In genomic region chr3:121663470-121663847, GRCm38 (mm10) we compare ENCODE assay signal across 37 mouse cellular contexts. TPM values are rescaled to one million over a fixed set of nuclear protein-coding genes. Genes with fewer than 3 reads are reported as not detected.
DNase-seq lines count a peak whose midpoint lies in the region; ATAC-seq and TF ChIP-seq lines count a peak whose summit lies in the region.
"Had no signal": no experiment of that assay in that cellular context is flagged by ENCODE, and none has a peak within 500 bp of the region (broad histone marks: within the 10 kb centered on the region; RNA-seq: fewer than 3 reads in every experiment).

No protein-coding gene starts in this region.

- TF ChIP-seq EP300 in heart, adult 2 months (IDR thresholded peaks at IDR 0.05; ENCODE audit: insufficient read depth, low read depth, low read length) = no peak

- no peaks in the 10 kb centered on the region for H3K27me3 ChIP-seq in heart, embryonic 12.5 days (replicated peaks)
- no peaks in the 10 kb centered on the region for H3K27me3 ChIP-seq in heart, adult 2 months (ENCODE audit: control insufficient read depth, insufficient read depth, low read length)
- H3K27me3 ChIP-seq in kidney, embryonic 15.5 days = no peaks in the 10 kb centered on the region
- H3K27me3 ChIP-seq: embryonic facial prominence, embryonic 15.5 days; forebrain, embryonic 15.5 days; hindbrain, embryonic 15.5 days; limb, embryonic 12.5 days; liver, embryonic 15.5 days; stomach, embryonic 15.5 days had no signal

- 83% methylated on average over 9 of the region's 9 CpGs for WGBS in heart, embryonic 12.5 days
- WGBS in heart, adult 2 months = 50% methylated on average over 9 of the region's 9 CpGs
- WGBS in kidney, embryonic 15.5 days = 80% methylated on average over 9 of the region's 9 CpGs

- TF ChIP-seq POLR2A in heart, adult 2 months (IDR thresholded peaks at IDR 0.05; ENCODE audit: insufficient read depth, low read depth, low read length) = no peak

- no peaks in the 10 kb centered on the region for H3K36me3 ChIP-seq in heart, embryonic 12.5 days
- peaks cover 2% of the 10 kb centered on the region; the same call in 1 of the 2 replicates for H3K36me3 ChIP-seq in heart, adult 2 months (ENCODE audit: control insufficient read depth, insufficient read depth, low read length)
- H3K36me3 ChIP-seq in kidney, embryonic 15.5 days = no peaks in the 10 kb centered on the region
- H3K36me3 ChIP-seq: embryonic facial prominence, embryonic 10.5 days; embryonic facial prominence, embryonic 15.5 days; forebrain, embryonic 15.5 days; hindbrain, embryonic 10.5 days; hindbrain, embryonic 15.5 days; limb, embryonic 12.5 days; liver, embryonic 15.5 days; stomach, embryonic 15.5 days had no signal

- TF ChIP-seq CTCF in heart, adult 2 months (IDR thresholded peaks at IDR 0.05) = no peak

- no peak overlapping the region for H3K4me3 ChIP-seq in heart, embryonic 12.5 days
- H3K4me3 ChIP-seq in heart, adult 2 months = no peak overlapping the region
- no peak overlapping the region for H3K4me3 ChIP-seq in kidney, embryonic 15.5 days (replicated peaks)
- H3K4me3 ChIP-seq: embryonic facial prominence, embryonic 10.5 days; embryonic facial prominence, embryonic 15.5 days; forebrain, embryonic 15.5 days; gastrocnemius, adult 2 months; hindbrain, embryonic 10.5 days; hindbrain, embryonic 15.5 days; left cerebral cortex, adult 2 months; limb, embryonic 12.5 days; liver, embryonic 15.5 days; stomach, embryonic 15.5 days had no signal

- no peak for ATAC-seq in heart, embryonic 12.5 days (ENCODE audit: insufficient number of reproducible peaks, low FRiP score)
- ATAC-seq in kidney, embryonic 15.5 days (replicated peaks; ENCODE audit: low FRiP score) = 0 out of 2 replicates have a peak, but pooled peaks have one; percentile 58
- ATAC-seq: forebrain, embryonic 15.5 days; inflammation-experienced regulatory T-cells, adult 6 months; midbrain, embryonic 16.5 days had no signal

- no peak for DNase-seq in heart, adult 2 months
- DNase-seq in kidney, postnatal 4 days = no peak
- DNase-seq in urinary bladder, postnatal 36 days (ENCODE audit: low spot score in 2 of 2) = peak; percentile 43 to 46
- DNase-seq in urinary bladder, adult 2 months (ENCODE audit: low spot score) = no peak
- no peak for DNase-seq in layer of hippocampus, adult 9-11 months
- DNase-seq: adrenal gland, adult 8-10 months; B cell, adult 2 months; cerebellum, adult 8-10 months; cerebellum, postnatal 25 days; gastrocnemius, adult 2 months; kidney, adult 11 months; lung, postnatal 36 days; right cerebral cortex, postnatal 25 days had no signal

- peaks cover 24% of the 10 kb centered on the region for H3K4me1 ChIP-seq in heart, embryonic 12.5 days (replicated peaks)
- H3K4me1 ChIP-seq in heart, adult 2 months (ENCODE audit: control insufficient read depth, insufficient read depth, low read length) = peaks cover 10% of the 10 kb centered on the region
- peaks cover 19% of the 10 kb centered on the region for H3K4me1 ChIP-seq in kidney, embryonic 15.5 days
- H3K4me1 ChIP-seq: hindbrain, embryonic 10.5 days; hindbrain, embryonic 15.5 days; liver, embryonic 15.5 days had no signal

- H3K9ac ChIP-seq in heart, embryonic 12.5 days = no peak overlapping the region
- H3K9ac ChIP-seq in heart, adult 2 months (ENCODE audit: low read depth, low read length) = no peak overlapping the region
- no peak overlapping the region for H3K9ac ChIP-seq in kidney, embryonic 15.5 days
- H3K9ac ChIP-seq: embryonic facial prominence, embryonic 15.5 days; forebrain, embryonic 15.5 days; hindbrain, embryonic 15.5 days; limb, embryonic 12.5 days; liver, embryonic 15.5 days; stomach, embryonic 15.5 days had no signal

- H3K4me2 ChIP-seq in heart, embryonic 12.5 days = no peak overlapping the region
- H3K4me2 ChIP-seq in kidney, embryonic 15.5 days = no peak overlapping the region
- H3K4me2 ChIP-seq: embryonic facial prominence, embryonic 15.5 days; forebrain, embryonic 15.5 days; hindbrain, embryonic 15.5 days; limb, embryonic 12.5 days; liver, embryonic 15.5 days; midbrain, embryonic 11.5 days; stomach, embryonic 15.5 days had no signal

- intact Hi-C loops in heart, adult 2 months (cut with DNase I) = no loop called here

- H3K9me3 ChIP-seq in heart, embryonic 12.5 days (replicated peaks) = no peaks in the 10 kb centered on the region
- no peaks in the 10 kb centered on the region for H3K9me3 ChIP-seq in kidney, embryonic 15.5 days (replicated peaks)
- H3K9me3 ChIP-seq: embryonic facial prominence, embryonic 10.5 days; embryonic facial prominence, embryonic 15.5 days; forebrain, embryonic 15.5 days; hindbrain, embryonic 10.5 days; hindbrain, embryonic 15.5 days; limb, embryonic 12.5 days; liver, embryonic 15.5 days; stomach, embryonic 15.5 days had no signal

- H3K79me2 ChIP-seq in heart, adult 2 months (replicated peaks; ENCODE audit: control insufficient read depth, insufficient read depth, low read length) = no peaks in the 10 kb centered on the region

- peak overlapping the region; percentile 15; the same call in 1 of the 2 replicates for H3K27ac ChIP-seq in heart, embryonic 12.5 days (ENCODE audit: poor library complexity, severe bottlenecking)
- H3K27ac ChIP-seq in heart, adult 2 months = no peak overlapping the region
- H3K27ac ChIP-seq in kidney, embryonic 15.5 days = no peak overlapping the region
- H3K27ac ChIP-seq: embryonic facial prominence, embryonic 10.5 days; embryonic facial prominence, embryonic 15.5 days; forebrain, embryonic 15.5 days; gastrocnemius, adult 2 months; hindbrain, embryonic 10.5 days; hindbrain, embryonic 15.5 days; left cerebral cortex, adult 2 months; limb, embryonic 12.5 days; liver, embryonic 15.5 days had no signal

RNA-seq across cellular contexts. Expression of gene 4930432M17Rik, which starts 7.1 kb away (rescaled TPM):
- polyA plus RNA-seq in heart, embryonic 12.5 days (2016; fragmentation: Nextera tagmentation; extraction: Ambion mirVana) = not detected in 2 replicates
- total RNA-seq in heart, adult 2 months (2021) = not detected
- not detected in 2 replicates for polyA plus RNA-seq in heart, adult 2 months (2012; rRNA removed)
- not detected in 2 replicates for polyA plus RNA-seq in kidney, embryonic 15.5 days (2015; fragmentation: Nextera tagmentation; extraction: Ambion mirVana)
- not detected in 2 replicates for polyA plus RNA-seq in urinary bladder, adult 2 months (2012; rRNA removed)
- total RNA-seq: adrenal gland, adult 8-10 months; ES-E14; gastrocnemius, adult 2 months; gastrocnemius, postnatal 4 days; layer of hippocampus, adult 18-20 months; layer of hippocampus, postnatal 14 days; left cerebral cortex, adult 2 months; left cerebral cortex, postnatal 25 days; liver, adult 2 months; megakaryocyte, adult 5-6 weeks; neutrophil, adult 5-6 weeks had no signal
- polyA plus RNA-seq: embryonic facial prominence, embryonic 10.5 days; embryonic facial prominence, embryonic 15.5 days; forebrain, embryonic 15.5 days; hindbrain, embryonic 10.5 days; hindbrain, embryonic 15.5 days; inflammation-experienced regulatory T-cells, adult 6 months; limb, embryonic 12.5 days; liver, adult 2 months; liver, embryonic 15.5 days; lung, embryonic 16.5 days; midbrain, embryonic 11.5 days; midbrain, embryonic 16.5 days; neural tube, embryonic 11.5 days; stomach, embryonic 15.5 days had no signal

RNA-seq across cellular contexts. Expression of gene F3, which starts 59.9 kb away (rescaled TPM):
- polyA plus RNA-seq in heart, embryonic 12.5 days (2016; fragmentation: Nextera tagmentation; extraction: Ambion mirVana) = 6.3 and 9.1 TPM in 2 replicates
- 10 to 100 TPM; 23.5 to 29.6 TPM for total RNA-seq in heart, adult 2 months (2021)
- 22.4 and 23.9 TPM in 2 replicates for polyA plus RNA-seq in heart, adult 2 months (2012; rRNA removed)
- polyA plus RNA-seq in kidney, embryonic 15.5 days (2015; fragmentation: Nextera tagmentation; extraction: Ambion mirVana) = 16.7 and 17.4 TPM in 2 replicates
- polyA plus RNA-seq in urinary bladder, adult 2 months (2012; rRNA removed) = 71.6 and 95.8 TPM in 2 replicates
- total RNA-seq: megakaryocyte, adult 5-6 weeks had no signal

Comparison
In these comparisons a context has a peak if more than half of its experiments do, and no peak if none do; other contexts are left out.
1. DNase-seq: peak in urinary bladder, postnatal 36 days (2 of 2); none in heart, adult 2 months (0 of 2), kidney, postnatal 4 days (0 of 2), urinary bladder, adult 2 months (single experiment) and layer of hippocampus, adult 9-11 months (single experiment).